ENCODE assay signal across 18 mouse cellular contexts in genomic region chr4:141523128-141523527, GRCm38 (mm10). TPM values are rescaled to one million over a fixed set of nuclear protein-coding genes. Genes with fewer than 3 reads are reported as not detected.
A peak's percentile ranks its signal among the peaks of the same experiment; 100 is the strongest.
DNase-seq lines count a peak whose midpoint lies in the region; ATAC-seq and TF ChIP-seq lines count a peak whose summit lies in the region.
"Had no signal": no experiment of that assay in that cellular context is flagged by ENCODE, and none has a peak within 500 bp of the region (broad histone marks: within the 10 kb centered on the region; RNA-seq: fewer than 3 reads in every experiment).

No protein-coding gene starts in this region.

- peak overlapping the region; percentile 68 for H3K27ac ChIP-seq in gastrocnemius, adult 2 months
- H3K27ac ChIP-seq in heart, postnatal 0 days (ENCODE audit: low read depth), result no peak overlapping the region
- 0 out of 2 replicates have a peak overlapping the region, but pooled peaks have one; percentile 21 for H3K27ac ChIP-seq in liver, adult 2 months (replicated peaks; ENCODE audit: insufficient read depth, low read depth, low read length)
- H3K27ac ChIP-seq in liver, embryonic 12.5 days, result no peak overlapping the region
- no peak overlapping the region for H3K27ac ChIP-seq in embryonic facial prominence, embryonic 10.5 days (replicated peaks)
- H3K27ac ChIP-seq: liver, embryonic 14.5 days; neural tube, embryonic 15.5 days had no signal

- no peak for TF ChIP-seq POLR2A in liver, adult 2 months (IDR thresholded peaks at IDR 0.05; ENCODE audit: extremely low read depth, insufficient read depth, low read length)

- H3K9ac ChIP-seq in heart, postnatal 0 days (replicated peaks; ENCODE audit: low read depth, low read length), result no peak overlapping the region
- no peak overlapping the region for H3K9ac ChIP-seq in liver, adult 2 months (ENCODE audit: low read depth, low read length)
- no peak overlapping the region for H3K9ac ChIP-seq in liver, embryonic 12.5 days
- H3K9ac ChIP-seq: liver, embryonic 14.5 days; neural tube, embryonic 15.5 days had no signal

- WGBS in heart, postnatal 0 days, result 47% methylated on average over 11 of the region's 11 CpGs
- WGBS in liver, adult 2 months, result 50% methylated on average over 11 of the region's 11 CpGs
- WGBS in liver, embryonic 12.5 days (ENCODE audit: insufficient replicate concordance), result 70% methylated on average over 11 of the region's 11 CpGs
- WGBS in embryonic facial prominence, embryonic 10.5 days, result 81% methylated on average over 11 of the region's 11 CpGs

- DNase-seq in gastrocnemius, adult 2 months, result no peak
- no peak for DNase-seq in gastrocnemius, adult 8-10 months (ENCODE audit: low spot score in 2 of 2)
- DNase-seq in heart, postnatal 0 days (ENCODE audit: low spot score), result no peak
- no peak for DNase-seq in heart, postnatal 14 days
- no peak for DNase-seq in liver, adult 2 months (ENCODE audit: extremely low read depth, low read depth, low spot score)
- DNase-seq in kidney, postnatal 14 days, result peak; percentile 49
- no peak for DNase-seq in embryonic facial prominence, embryonic 10.5 days (ENCODE audit: low spot score)
- DNase-seq: adrenal gland, postnatal 36 days; cerebellum, postnatal 36 days; gastrocnemius, postnatal 36 days; lung, postnatal 10 days; retina, postnatal 1 day; thymus, adult 18-20 months had no signal

- peak overlapping the region; percentile 11 for H3K4me3 ChIP-seq in gastrocnemius, adult 2 months
- no peak overlapping the region for H3K4me3 ChIP-seq in heart, postnatal 0 days (ENCODE audit: low read depth, low read length)
- no peak overlapping the region for H3K4me3 ChIP-seq in liver, adult 2 months (ENCODE audit: insufficient read depth, low read depth, low read length)
- no peak overlapping the region for H3K4me3 ChIP-seq in liver, embryonic 12.5 days
- no peak overlapping the region for H3K4me3 ChIP-seq in embryonic facial prominence, embryonic 10.5 days
- H3K4me3 ChIP-seq: neural tube, embryonic 15.5 days had no signal

- H3K27me3 ChIP-seq in heart, postnatal 0 days (ENCODE audit: control insufficient read depth, insufficient read depth, low read length), result no peaks in the 10 kb centered on the region
- no peaks in the 10 kb centered on the region for H3K27me3 ChIP-seq in liver, adult 2 months (ENCODE audit: control insufficient read depth, insufficient read depth, low read length)
- no peaks in the 10 kb centered on the region for H3K27me3 ChIP-seq in liver, embryonic 12.5 days (replicated peaks)
- H3K27me3 ChIP-seq in embryonic facial prominence, embryonic 10.5 days (replicated peaks; ENCODE audit: low read depth, poor library complexity, severe bottlenecking), result no peaks in the 10 kb centered on the region
- H3K27me3 ChIP-seq: neural tube, embryonic 15.5 days had no signal

- 0 out of 2 replicates have a peak overlapping the region, but pooled peaks have one; percentile 3 for H3K4me2 ChIP-seq in heart, postnatal 0 days (ENCODE audit: low read depth, low read length)
- no peak overlapping the region for H3K4me2 ChIP-seq in liver, embryonic 12.5 days
- H3K4me2 ChIP-seq: midbrain, embryonic 11.5 days; neural tube, embryonic 15.5 days had no signal

- intact Hi-C loops in gastrocnemius, adult 2 months (cut with DNase I), result no loop called here
- intact Hi-C loops in heart, postnatal 14 days (cut with DNase I), result no loop called here

- no peaks in the 10 kb centered on the region for H3K9me3 ChIP-seq in heart, postnatal 0 days (replicated peaks; ENCODE audit: control insufficient read depth, low read length)
- no peaks in the 10 kb centered on the region for H3K9me3 ChIP-seq in liver, embryonic 12.5 days (replicated peaks)
- no peaks in the 10 kb centered on the region for H3K9me3 ChIP-seq in embryonic facial prominence, embryonic 10.5 days
- H3K9me3 ChIP-seq: neural tube, embryonic 15.5 days had no signal

- no peak for TF ChIP-seq CTCF in gastrocnemius, adult 2 months (IDR thresholded peaks at IDR 0.05)
- no peak for TF ChIP-seq CTCF in heart, postnatal 0 days (IDR thresholded peaks at IDR 0.05; ENCODE audit: low read depth)
- TF ChIP-seq CTCF in liver, adult 2 months (IDR thresholded peaks at IDR 0.05; ENCODE audit: low read depth, low read length), result no peak

- H3K79me2 ChIP-seq in liver, adult 2 months (ENCODE audit: control insufficient read depth, insufficient read depth, low read length), result peaks cover 45% of the 10 kb centered on the region

- no peak for ATAC-seq in heart, postnatal 0 days (ENCODE audit: insufficient read depth, low read depth)
- no peak for ATAC-seq in liver, embryonic 12.5 days
- ATAC-seq: activated CD4-positive, CD25-positive, alpha-beta regulatory T cell, adult 4 months had no signal

- H3K36me3 ChIP-seq in heart, postnatal 0 days (replicated peaks; ENCODE audit: control insufficient read depth, insufficient read depth, low read length), result peaks cover 33% of the 10 kb centered on the region
- H3K36me3 ChIP-seq in liver, adult 2 months (ENCODE audit: control insufficient read depth, insufficient read depth, low read length), result peaks cover 14% of the 10 kb centered on the region
- H3K36me3 ChIP-seq in liver, embryonic 12.5 days, result peaks cover 42% of the 10 kb centered on the region
- H3K36me3 ChIP-seq in embryonic facial prominence, embryonic 10.5 days (replicated peaks), result peaks cover 40% of the 10 kb centered on the region

- TF ChIP-seq EP300 in heart, postnatal 0 days (IDR thresholded peaks at IDR 0.05; ENCODE audit: low read depth), result no peak

- H3K4me1 ChIP-seq in heart, postnatal 0 days (ENCODE audit: control insufficient read depth, insufficient read depth), result peaks cover 9% of the 10 kb centered on the region; the same call in 1 of the 2 replicates
- H3K4me1 ChIP-seq in liver, adult 2 months (ENCODE audit: control insufficient read depth, insufficient read depth, low read length), result peaks cover 38% of the 10 kb centered on the region
- H3K4me1 ChIP-seq in liver, embryonic 12.5 days, result peaks cover 52% of the 10 kb centered on the region
- peaks cover 28% of the 10 kb centered on the region for H3K4me1 ChIP-seq in embryonic facial prominence, embryonic 10.5 days

RNA-seq across cellular contexts. Expression of gene Spen, which starts 15.3 kb away (rescaled TPM):
- 10 to 100 TPM; 23.3 to 25.1 TPM for total RNA-seq in gastrocnemius, adult 2 months (2021)
- total RNA-seq in gastrocnemius, adult 8-10 months (2022), result 10 to 100 TPM; 17.0 to 23.9 (median 23.5) TPM
- 2.3 and 5.9 TPM in 2 replicates for total RNA-seq in heart, postnatal 0 days (2014; rRNA removed; ENCODE audit: low replicate concordance)
- 4.3 and 4.9 TPM in 2 replicates for polyA plus RNA-seq in heart, postnatal 0 days (2015; fragmentation: Nextera tagmentation; extraction: Ambion mirVana)
- total RNA-seq in heart, postnatal 14 days (2021), result 10 to 100 TPM; 33.8 to 34.0 TPM
- 8.1 and 9.1 TPM in 2 replicates for total RNA-seq in liver, adult 2 months (2014; rRNA removed)
- polyA plus RNA-seq in liver, adult 2 months (2012; rRNA removed), result 5.9 and 7.5 TPM in 2 replicates
- 9.1 and 9.2 TPM in 2 replicates for polyA plus RNA-seq in liver, embryonic 12.5 days (2016; fragmentation: Nextera tagmentation; extraction: Ambion mirVana)
- 9.6 and 12.1 TPM in 2 replicates for polyA plus RNA-seq in embryonic facial prominence, embryonic 10.5 days (2016; fragmentation: Nextera tagmentation; extraction: Ambion mirVana)

Comparison
In these comparisons a context has a peak if more than half of its experiments do, and no peak if none do; other contexts are left out.
1. H3K27ac ChIP-seq: peak in gastrocnemius, adult 2 months (single experiment) and liver, adult 2 months (single experiment); none in heart, postnatal 0 days (single experiment), liver, embryonic 12.5 days (single experiment) and embryonic facial prominence, embryonic 10.5 days (single experiment).